Mouse (Mus musculus) limb, embryonic 11.5 days (tissue): ENCODE data around the gene Zbtb24. TPM values are rescaled to one million over a fixed set of nuclear protein-coding genes. Genes with fewer than 3 reads are reported as not detected.

Experiments used
- polyA plus RNA-seq: library from polyadenylated mRNA; unstranded; fragments of >200 nt; fragmentation: Nextera tagmentation; extraction: Ambion mirVana; gene quantifications from 2 replicates; pipeline ENCODE4 v1.2.1, GENCODE M21; 2014

The Zbtb24 gene
- polyA plus RNA-seq, 1 experiment from 2014 or later, result 17.3 TPM

Other genes starting within 250 kb of the Zbtb24 start
- 13.9 and 15.1 TPM in 2 replicates for gene Fig4, start 147.1 kb upstream of the Zbtb24 start, polyA plus RNA-seq
- 0.03 TPM in 1 of 2 replicates, not detected in the other for gene Ak9, start 146.4 kb upstream of the Zbtb24 start, polyA plus RNA-seq
- 40.0 and 42.6 TPM in 2 replicates for gene Mical1, start 25.9 kb downstream of the Zbtb24 start, polyA plus RNA-seq
- gene Smpd2, start 40.0 kb downstream of the Zbtb24 start, polyA plus RNA-seq, result 57.3 and 62.3 TPM in 2 replicates
- 0.43 and 1.1 TPM in 2 replicates for gene Ppil6, start 40.1 kb downstream of the Zbtb24 start, polyA plus RNA-seq
- gene Cd164, start 69.0 kb downstream of the Zbtb24 start, polyA plus RNA-seq, result 171 and 180 TPM in 2 replicates